Mouse (Mus musculus) embryonic facial prominence, embryonic 10.5 days (tissue): ENCODE data around the gene Slc44a3. TPM values are rescaled to one million over a fixed set of nuclear protein-coding genes. Genes with fewer than 3 reads are reported as not detected.
"Not testable (repeated sequence)": the region's sequence is repeated elsewhere in the genome, so short reads cannot be mapped to it uniquely, and the experiment has no call there.

Experiments
- DNase-seq: peaks from one replicate; pipeline ENCODE4 v3.0.0-alpha.2; 2017; ENCODE audit warnings: low spot score
- H3K27ac ChIP-seq: fragments of 300-500 bp; sonication (generic); replicated peaks from 2 replicates; pipeline ENCODE4 v1.5.1; 2016; ENCODE audit warnings: mild to moderate bottlenecking
- H3K27me3 ChIP-seq: fragments of 300-500 bp; sonication (generic); replicated peaks from 2 replicates; pipeline ENCODE4 v1.6.1; 2016; ENCODE audit warnings: low read depth, mild to moderate bottlenecking; ENCODE audit not compliant: poor library complexity, severe bottlenecking
- H3K36me3 ChIP-seq: fragments of 300-500 bp; sonication (generic); replicated peaks from 2 replicates; pipeline ENCODE4 v1.6.1; 2016; ENCODE audit warnings: mild to moderate bottlenecking, moderate library complexity
- H3K4me1 ChIP-seq: fragments of 300-500 bp; sonication (generic); 2 replicates; pipeline ENCODE4 v1.6.1; 2016
- H3K4me3 ChIP-seq: fragments of 300-500 bp; sonication (generic); 2 replicates; pipeline ENCODE4 v1.5.1; 2016; ENCODE audit warnings: mild to moderate bottlenecking, moderate library complexity
- H3K9me3 ChIP-seq: fragments of 300-500 bp; sonication (generic); 2 replicates; pipeline ENCODE4 v1.6.1; 2016; ENCODE audit warnings: mild to moderate bottlenecking
- WGBS: fragments of 180-500 bp; shearing (Covaris S2); methylation state at CpG from one replicate; pipeline ENCODE4 v1.1.7; 2016; 5-methylcytosine and 5-hydroxymethylcytosine counted together
- polyA plus RNA-seq: library from polyadenylated mRNA; unstranded; fragments of >200 nt; fragmentation: Nextera tagmentation; extraction: Ambion mirVana; gene quantifications from 2 replicates; pipeline ENCODE4 v1.2.1, GENCODE M21; 2016

Gene Slc44a3
- polyA plus RNA-seq, 1 experiment from 2014 or later, result 1.6 TPM

DNA sequence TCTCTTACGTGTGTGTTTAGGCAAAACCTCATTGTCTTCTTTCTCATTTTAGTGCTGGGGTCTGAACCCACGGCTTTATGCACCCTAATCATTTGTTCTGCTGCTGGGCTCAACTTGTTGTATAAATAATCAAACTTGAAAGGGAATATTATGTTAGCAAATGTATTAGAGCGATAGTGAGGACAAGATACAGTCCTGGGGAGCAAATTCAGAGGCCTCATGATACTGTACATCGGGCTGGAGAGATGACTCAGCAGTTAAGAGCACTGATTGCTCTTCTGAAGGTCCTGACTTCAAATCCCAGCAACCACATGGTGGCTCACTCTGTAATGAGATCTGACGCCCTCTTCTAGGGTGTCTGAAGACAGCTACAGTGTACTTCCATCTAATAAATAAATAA lies 8.4 kb upstream of the Slc44a3 start:
- DNase-seq, result no peak
- Histone ChIP-seq H3K4me3 (no peak overlapping the region), H3K4me1 (peaks cover 23% of the 10 kb centered on the region), H3K27me3 (no peaks in the 10 kb centered on the region; the same call in 1 of the 2 replicates), H3K9me3 (no peaks in the 10 kb centered on the region), H3K27ac (peak overlapping the region; percentile 57), H3K36me3 (no peaks in the 10 kb centered on the region)
- WGBS, result 61% methylated on average over 5 of the region's 5 CpGs

DNA sequence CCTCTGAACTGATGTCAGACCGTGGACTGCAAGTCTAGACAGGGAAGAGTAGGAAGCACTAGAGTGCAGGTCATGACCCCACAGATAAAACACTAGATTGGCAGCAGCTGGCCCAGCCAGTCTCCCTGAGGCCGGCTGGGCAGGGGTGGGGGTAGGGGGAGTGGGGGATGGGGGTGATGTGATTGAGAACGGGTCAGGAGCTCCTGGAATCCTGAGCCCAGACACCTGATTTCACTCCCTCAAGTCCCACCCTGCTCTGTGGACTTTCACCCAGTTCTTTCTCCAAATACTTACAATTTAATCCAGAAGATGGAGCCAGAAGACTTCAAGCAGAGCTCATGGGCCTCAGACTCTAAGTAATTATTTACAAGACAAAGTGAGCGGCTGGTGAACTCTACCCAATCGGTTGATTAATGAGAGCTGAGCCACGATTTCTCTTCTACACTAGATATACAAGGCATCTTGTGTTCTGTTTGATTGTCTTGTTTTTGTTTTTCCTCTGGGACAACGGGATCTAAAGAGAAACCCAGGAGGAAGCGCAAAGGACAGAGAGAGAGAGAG lies 7.7 kb upstream of the Slc44a3 start:
- peak; percentile 79 for DNase-seq
- peaks cover 3% of the 10 kb centered on the region; the same call in 1 of the 2 replicates for H3K27me3 ChIP-seq

GRCm38 (mm10) chr3:121538847-121539246 lies 6.6 kb upstream of the Slc44a3 start:
- 85% methylated on average over 3 of the region's 3 CpGs for WGBS
- H3K27me3 ChIP-seq, result peaks cover 14% of the 10 kb centered on the region
- DNase-seq, H3K36me3 ChIP-seq, H3K9me3 ChIP-seq, H3K4me3 ChIP-seq, H3K27ac ChIP-seq: not testable (repeated sequence)
- H3K4me1 ChIP-seq, result peaks cover 23% of the 10 kb centered on the region

More for the DNA sequence above, 7.7 kb upstream of the Slc44a3 start:
- Histone ChIP-seq H3K4me1 (peaks cover 23% of the 10 kb centered on the region), H3K4me3 (peak overlapping the region; percentile 13; the same call in 1 of the 2 replicates), H3K9me3 (no peaks in the 10 kb centered on the region), H3K36me3 (no peaks in the 10 kb centered on the region), H3K27ac (peak overlapping the region; percentile 57)
- WGBS, result 8% methylated on average over 8 of the region's 8 CpGs

DNA sequence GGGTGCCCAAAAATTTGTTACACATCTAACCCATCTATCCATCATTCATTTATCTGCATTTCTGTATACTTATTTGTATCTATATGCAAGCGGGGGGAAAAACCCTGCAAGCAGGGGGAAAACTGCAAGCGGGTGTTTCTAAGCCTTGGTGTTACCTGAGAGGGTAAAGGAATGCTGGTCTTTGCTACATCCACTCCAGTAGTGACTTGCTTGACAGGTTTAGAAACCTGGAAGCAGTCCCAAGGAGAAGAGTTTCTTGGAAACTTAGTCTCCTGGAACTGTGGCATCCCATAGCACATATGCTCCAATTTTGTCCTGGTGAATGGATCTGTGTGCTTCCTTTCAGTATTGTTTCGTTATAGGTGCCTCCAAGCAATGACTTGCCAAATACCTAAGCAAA lies 5.8 kb upstream of the Slc44a3 start:
- Histone ChIP-seq H3K9me3 (no peaks in the 10 kb centered on the region), H3K4me3 (no peak overlapping the region), H3K27ac (no peak overlapping the region), H3K36me3 (no peaks in the 10 kb centered on the region), H3K4me1 (peaks cover 23% of the 10 kb centered on the region), H3K27me3 (peaks cover 23% of the 10 kb centered on the region)
- DNase-seq, result no peak
- 87% methylated on average over 3 of the region's 3 CpGs for WGBS

DNA sequence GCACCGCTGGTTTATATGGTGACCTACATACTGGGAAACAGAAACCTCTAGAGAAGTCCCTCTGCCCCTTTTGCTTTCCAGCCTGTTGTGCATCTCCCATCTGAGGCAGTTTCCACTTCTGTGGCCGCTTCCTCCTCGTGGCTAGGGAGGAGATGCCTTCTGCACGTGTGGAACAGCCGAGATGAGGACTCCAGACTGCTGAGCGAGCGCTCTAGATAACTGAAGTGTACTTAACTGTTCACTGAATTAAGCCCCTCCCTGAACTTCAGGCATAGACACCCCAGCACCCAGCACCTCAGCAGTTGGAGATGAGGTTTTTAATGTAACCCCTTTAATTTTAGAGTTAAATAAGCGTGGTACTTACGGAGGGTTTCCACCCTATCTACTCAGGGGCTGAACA lies 4.6 kb upstream of the Slc44a3 start:
- DNase-seq, result no peak
- Histone ChIP-seq H3K36me3 (no peaks in the 10 kb centered on the region), H3K27me3 (peaks cover 34% of the 10 kb centered on the region), H3K9me3 (no peaks in the 10 kb centered on the region), H3K4me1 (peaks cover 31% of the 10 kb centered on the region), H3K27ac (no peak overlapping the region), H3K4me3 (no peak overlapping the region)
- 88% methylated on average over 9 of the region's 9 CpGs for WGBS

DNA sequence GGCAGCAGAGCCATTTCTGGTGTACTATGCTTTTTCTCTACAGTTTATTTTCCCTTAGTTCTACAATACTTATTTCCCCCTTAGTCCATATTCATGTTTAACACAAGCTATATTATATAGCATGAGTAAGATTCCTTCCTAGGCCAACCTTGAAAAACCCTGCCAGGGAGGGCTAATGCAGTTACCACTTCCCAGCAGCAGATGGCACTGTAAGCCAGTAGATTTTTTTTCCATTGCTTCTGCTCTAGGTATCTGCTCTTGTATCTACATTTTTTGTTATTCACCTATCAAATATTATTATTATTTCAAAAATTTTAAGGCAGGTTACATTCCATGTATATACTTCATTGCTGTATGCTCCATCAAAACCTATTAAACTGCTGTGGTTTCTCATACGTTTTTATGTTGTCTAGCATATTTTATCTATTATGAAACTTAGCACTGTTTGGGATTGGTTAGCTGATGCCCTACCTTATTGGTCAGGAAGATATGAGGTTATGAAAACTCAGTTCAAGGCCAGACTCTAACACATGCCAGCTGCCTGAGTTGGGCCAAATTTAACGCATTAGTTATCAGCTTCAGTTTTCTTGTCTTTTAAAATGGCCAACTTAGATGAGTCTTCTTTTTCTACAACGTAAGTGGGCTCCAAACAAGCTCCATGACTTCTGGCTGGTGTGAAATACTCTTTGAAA lies 3.8 kb upstream of the Slc44a3 start:
- no peak overlapping the region for H3K4me3 ChIP-seq
- H3K27me3 ChIP-seq, result peaks cover 43% of the 10 kb centered on the region
- no peaks in the 10 kb centered on the region for H3K9me3 ChIP-seq
- no peak overlapping the region for H3K27ac ChIP-seq
- DNase-seq, result peak; percentile 69
- 85% methylated on average over 3 of the region's 3 CpGs for WGBS
- H3K36me3 ChIP-seq, result no peaks in the 10 kb centered on the region
- peaks cover 33% of the 10 kb centered on the region for H3K4me1 ChIP-seq

GRCm38 (mm10) chr3:121531370-121532148 lies 645 bp downstream of the Slc44a3 start:
- Histone ChIP-seq H3K27ac (peak overlapping the region; percentile 57; the same call in 1 of the 2 replicates), H3K4me1 (peaks cover 19% of the 10 kb centered on the region), H3K4me3 (peak overlapping the region; percentile 53), H3K36me3 (no peaks in the 10 kb centered on the region), H3K27me3 (peaks cover 51% of the 10 kb centered on the region), H3K9me3 (no peaks in the 10 kb centered on the region)
- 52% methylated on average over 16 of the region's 16 CpGs for WGBS
- DNase-seq, result peak; percentile 22

DNA sequence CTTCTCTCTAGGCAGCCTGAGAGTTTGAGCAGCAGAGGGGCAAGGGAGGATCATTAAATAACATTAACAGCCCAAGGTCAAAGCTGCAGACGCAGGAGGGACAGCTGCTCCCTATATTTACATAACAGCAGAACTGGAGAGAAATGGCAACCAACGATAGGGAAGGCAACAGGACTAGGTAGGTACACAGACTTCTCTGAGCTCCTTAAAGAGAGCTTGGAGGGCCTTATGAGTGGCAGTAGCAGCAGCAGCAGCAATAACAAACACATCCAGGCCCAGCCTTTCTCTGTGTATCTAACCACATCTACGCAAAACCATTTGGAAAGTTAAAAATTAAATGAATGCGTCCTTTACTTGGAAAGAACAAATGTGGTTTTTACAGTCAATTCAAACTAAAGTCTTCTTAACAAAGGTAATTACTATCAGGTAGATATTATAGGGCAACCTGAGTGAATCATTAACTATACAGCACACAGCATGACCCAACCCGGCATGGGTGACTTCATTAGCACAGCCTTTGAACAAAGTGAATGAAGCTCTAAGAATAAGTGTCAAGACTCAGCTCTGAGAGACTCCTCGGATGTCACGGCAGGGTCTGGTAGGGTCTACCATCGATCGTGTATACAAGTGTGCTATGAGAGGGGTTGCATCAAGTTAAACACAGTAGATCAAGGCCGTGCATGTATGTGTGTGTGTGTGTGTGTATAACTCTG lies 1.5 kb downstream of the Slc44a3 start:
- H3K4me3 ChIP-seq, result no peak overlapping the region
- no peak for DNase-seq
- no peaks in the 10 kb centered on the region for H3K9me3 ChIP-seq
- 76% methylated on average over 10 of the region's 10 CpGs for WGBS
- H3K36me3 ChIP-seq, result no peaks in the 10 kb centered on the region
- peaks cover 27% of the 10 kb centered on the region for H3K4me1 ChIP-seq
- H3K27me3 ChIP-seq, result peaks cover 51% of the 10 kb centered on the region
- H3K27ac ChIP-seq, result no peak overlapping the region

GRCm38 (mm10) chr3:121526096-121527093 lies 5.8 kb downstream of the Slc44a3 start:
- Histone ChIP-seq H3K36me3 (no peaks in the 10 kb centered on the region), H3K27me3 (peaks cover 13% of the 10 kb centered on the region), H3K27ac (no peak overlapping the region; the same call in 1 of the 2 replicates), H3K9me3 (no peaks in the 10 kb centered on the region), H3K4me3 (no peak overlapping the region), H3K4me1 (peaks cover 20% of the 10 kb centered on the region)
- WGBS, result 60% methylated on average over 17 of the region's 17 CpGs
- DNase-seq, result peak; percentile 26

GRCm38 (mm10) chr3:121521633-121522125 lies 10.5 kb downstream of the Slc44a3 start:
- Histone ChIP-seq H3K27ac (no peak overlapping the region), H3K27me3 (no peaks in the 10 kb centered on the region), H3K9me3 (no peaks in the 10 kb centered on the region), H3K36me3 (no peaks in the 10 kb centered on the region), H3K4me3 (no peak overlapping the region), H3K4me1 (peaks cover 12% of the 10 kb centered on the region)
- 84% methylated on average over 10 of the region's 10 CpGs for WGBS
- no peak for DNase-seq

DNA sequence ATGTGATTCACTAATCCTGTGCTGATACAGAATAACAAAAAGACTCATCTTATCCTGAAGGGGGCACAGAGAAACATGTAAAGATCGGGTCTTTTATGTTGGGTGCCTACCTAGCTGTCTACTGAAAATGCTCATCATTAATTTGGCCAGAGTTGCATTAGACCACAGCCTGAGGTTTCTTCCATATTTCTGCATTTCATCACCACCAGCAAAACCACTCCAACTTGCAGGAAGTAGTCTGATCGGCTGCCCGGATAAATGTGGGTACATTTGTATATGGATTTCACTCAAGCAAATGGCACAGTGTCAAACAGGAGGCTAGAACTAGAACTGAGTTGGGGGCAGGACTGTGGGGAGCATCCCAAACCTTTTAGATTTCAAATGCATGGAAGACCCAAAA lies 11.1 kb downstream of the Slc44a3 start:
- WGBS, result 92% methylated on average over 3 of the region's 3 CpGs
- DNase-seq, result no peak
- peaks cover 7% of the 10 kb centered on the region for H3K4me1 ChIP-seq
- no peak overlapping the region for H3K27ac ChIP-seq
- H3K9me3 ChIP-seq, result no peaks in the 10 kb centered on the region
- H3K36me3 ChIP-seq, result no peaks in the 10 kb centered on the region
- no peaks in the 10 kb centered on the region for H3K27me3 ChIP-seq
- no peak overlapping the region for H3K4me3 ChIP-seq
